Mouse (Mus musculus): ENCODE results near the gene Map3k13. TPM values are rescaled to one million over a fixed set of nuclear protein-coding genes. Genes with fewer than 3 reads are reported as not detected.
"Not testable (repeated sequence)": the region's sequence is repeated elsewhere in the genome, so short reads cannot be mapped to it uniquely, and the experiment has no call there.

The Map3k13 gene
- polyA plus RNA-seq, 1 experiment from 2014 or later = 2.2 TPM

- Histone ChIP-seq H3K9me3 (ENCODE audit: control insufficient read depth, low read length) (no peaks in the 10 kb centered on the region), H3K9ac (ENCODE audit: low read depth, low read length) (peak overlapping the region; percentile 78), H3K4me2 (ENCODE audit: low read depth, low read length) (peak overlapping the region; percentile 67), H3K27ac (ENCODE audit: low read length) (peak overlapping the region; percentile 78), H3K4me1 (ENCODE audit: control insufficient read depth, insufficient read depth, low read length) (peaks cover 7% of the 10 kb centered on the region; the same call in 1 of the 2 replicates), H3K27me3 (replicated peaks; ENCODE audit: control insufficient read depth, insufficient read depth, low read length) (no peaks in the 10 kb centered on the region), H3K4me3 (ENCODE audit: low read length) (peak overlapping the region; percentile 66), H3K36me3 (ENCODE audit: control insufficient read depth, insufficient read depth, low read length) (peaks cover 3% of the 10 kb centered on the region; the same call in 1 of the 2 replicates)
- no peak; the same call in 1 of the 2 replicates for ATAC-seq
- WGBS = 2% methylated on average over 14 of the region's 14 CpGs
Observed at GRCm38 (mm10) chr16:21794697-21795045, 525 bp downstream of the Map3k13 start.

DNA sequence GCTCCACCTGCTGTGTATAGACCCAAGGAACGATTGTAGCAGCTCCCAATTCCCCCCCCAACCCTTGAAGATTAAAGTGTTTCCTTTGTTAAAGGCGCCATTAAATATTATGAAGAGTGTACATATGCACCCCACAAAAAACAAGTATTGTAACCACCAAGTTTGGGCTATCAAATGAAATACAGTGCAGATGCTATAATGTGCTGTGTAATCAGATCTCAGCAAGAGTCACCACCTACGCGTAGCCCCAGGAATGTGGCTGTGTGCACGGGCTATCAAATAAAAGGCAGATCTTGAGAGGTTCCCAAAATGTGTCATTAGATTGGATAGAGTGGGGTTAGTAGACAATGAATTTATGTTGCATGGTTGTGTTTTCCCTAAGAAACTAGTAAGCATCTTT lies 925 bp downstream of the Map3k13 start:
- Histone ChIP-seq H3K4me3 (ENCODE audit: low read length) (peak overlapping the region; percentile 66), H3K27ac (ENCODE audit: low read length) (no peak overlapping the region), H3K4me1 (ENCODE audit: control insufficient read depth, insufficient read depth, low read length) (peaks cover 7% of the 10 kb centered on the region; the same call in 1 of the 2 replicates), H3K36me3 (ENCODE audit: control insufficient read depth, insufficient read depth, low read length) (peaks cover 4% of the 10 kb centered on the region; the same call in 1 of the 2 replicates), H3K9ac (ENCODE audit: low read depth, low read length) (no peak overlapping the region), H3K27me3 (replicated peaks; ENCODE audit: control insufficient read depth, insufficient read depth, low read length) (no peaks in the 10 kb centered on the region), H3K4me2 (ENCODE audit: low read depth, low read length) (peak overlapping the region; percentile 67), H3K9me3 (ENCODE audit: control insufficient read depth, low read length) (no peaks in the 10 kb centered on the region)
- no peak for ATAC-seq
- WGBS = 19% methylated on average over 5 of the region's 5 CpGs

GRCm38 (mm10) chr16:21804258-21804657 lies 10.1 kb downstream of the Map3k13 start:
- Histone ChIP-seq H3K36me3 (ENCODE audit: control insufficient read depth, insufficient read depth, low read length) (peaks cover 8% of the 10 kb centered on the region), H3K27ac (ENCODE audit: low read length) (no peak overlapping the region), H3K9ac (ENCODE audit: low read depth, low read length) (no peak overlapping the region), H3K27me3 (replicated peaks; ENCODE audit: control insufficient read depth, insufficient read depth, low read length) (no peaks in the 10 kb centered on the region), H3K4me2 (ENCODE audit: low read depth, low read length) (no peak overlapping the region), H3K4me3 (ENCODE audit: low read length) (no peak overlapping the region), H3K9me3 (ENCODE audit: control insufficient read depth, low read length) (no peaks in the 10 kb centered on the region; the same call in 1 of the 2 replicates), H3K4me1 (ENCODE audit: control insufficient read depth, insufficient read depth, low read length) (no peaks in the 10 kb centered on the region)
- WGBS = 86% methylated on average over 1 of the region's 1 CpGs
- ATAC-seq = no peak

- no peak overlapping the region for H3K9ac ChIP-seq (ENCODE audit: low read depth, low read length)
- H3K27ac ChIP-seq (ENCODE audit: low read length) = no peak overlapping the region
- H3K4me3 ChIP-seq (ENCODE audit: low read length) = no peak overlapping the region
- no peaks in the 10 kb centered on the region for H3K4me1 ChIP-seq (ENCODE audit: control insufficient read depth, insufficient read depth, low read length)
- no peaks in the 10 kb centered on the region; the same call in 1 of the 2 replicates for H3K9me3 ChIP-seq (ENCODE audit: control insufficient read depth, low read length)
- no peak overlapping the region for H3K4me2 ChIP-seq (ENCODE audit: low read depth, low read length)
- ATAC-seq = no peak
- WGBS = 83% methylated on average over 1 of the region's 1 CpGs
- peaks cover 4% of the 10 kb centered on the region; the same call in 1 of the 2 replicates for H3K36me3 ChIP-seq (ENCODE audit: control insufficient read depth, insufficient read depth, low read length)
- no peaks in the 10 kb centered on the region for H3K27me3 ChIP-seq (replicated peaks; ENCODE audit: control insufficient read depth, insufficient read depth, low read length)
Observed at GRCm38 (mm10) chr16:21806892-21807291, 12.7 kb downstream of the Map3k13 start.

DNA sequence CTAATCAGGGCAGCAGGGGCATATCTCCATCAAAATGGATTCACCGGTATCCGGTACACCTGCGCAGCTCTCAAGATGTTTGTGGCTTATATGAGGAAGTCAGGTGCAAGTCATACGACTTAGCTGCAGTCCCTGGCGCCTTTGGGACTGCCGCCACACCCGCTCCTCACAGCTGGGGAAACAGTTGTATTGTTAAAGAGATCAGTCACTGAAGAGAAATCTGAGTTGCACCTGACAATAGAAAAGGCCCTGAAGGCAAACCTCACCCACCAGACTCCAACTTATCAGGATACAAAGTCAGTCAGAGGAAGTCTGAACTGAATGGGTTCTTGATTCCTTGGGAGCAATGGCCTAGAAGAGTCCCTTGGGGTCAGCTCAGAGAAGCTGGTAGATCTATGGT lies 13.6 kb downstream of the Map3k13 start:
- not testable (repeated sequence) for H3K36me3 ChIP-seq (ENCODE audit: control insufficient read depth, insufficient read depth, low read length); H3K9me3 ChIP-seq (ENCODE audit: control insufficient read depth, low read length); H3K4me1 ChIP-seq (ENCODE audit: control insufficient read depth, insufficient read depth, low read length); H3K27ac ChIP-seq (ENCODE audit: low read length); ATAC-seq; H3K4me3 ChIP-seq (ENCODE audit: low read length); H3K27me3 ChIP-seq (replicated peaks; ENCODE audit: control insufficient read depth, insufficient read depth, low read length); H3K9ac ChIP-seq (ENCODE audit: low read depth, low read length); H3K4me2 ChIP-seq (ENCODE audit: low read depth, low read length)
- WGBS = 84% methylated on average over 7 of the region's 7 CpGs

DNA sequence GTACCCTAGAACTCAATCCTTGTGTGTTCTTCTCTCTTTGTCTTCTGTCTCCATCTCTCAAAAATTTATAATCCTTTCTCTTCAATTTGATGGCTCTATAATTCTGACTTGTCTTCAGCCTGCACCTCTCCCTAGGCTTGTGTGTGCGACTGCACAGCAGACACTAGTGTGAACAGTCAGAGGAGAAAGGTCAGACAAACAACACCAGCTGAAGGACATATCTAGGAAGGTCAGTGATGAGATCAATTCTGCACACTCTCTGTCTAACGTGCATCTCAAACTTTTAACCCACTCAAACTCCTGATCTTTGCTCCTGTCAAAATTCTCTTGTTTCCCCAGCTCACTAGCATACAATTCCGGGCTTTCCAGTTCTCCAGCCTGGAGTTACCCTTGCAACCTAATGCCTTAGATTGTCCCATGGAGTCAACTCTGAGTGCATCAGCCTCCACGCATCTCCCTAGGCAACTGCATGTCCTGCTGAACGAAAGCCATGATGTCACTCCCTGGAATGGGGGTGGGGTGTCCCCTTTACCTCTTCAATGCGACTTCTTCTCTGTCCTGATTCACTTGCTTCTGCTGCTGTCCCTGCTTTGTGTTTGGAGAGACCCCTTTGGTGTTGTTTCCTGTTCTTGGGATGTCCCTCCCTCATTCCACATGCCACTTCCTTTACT lies 19.2 kb downstream of the Map3k13 start:
- ATAC-seq = no peak
- H3K27ac ChIP-seq (ENCODE audit: low read length) = no peak overlapping the region
- H3K9ac ChIP-seq (ENCODE audit: low read depth, low read length) = no peak overlapping the region
- H3K9me3 ChIP-seq (ENCODE audit: control insufficient read depth, low read length) = no peaks in the 10 kb centered on the region
- peaks cover 3% of the 10 kb centered on the region; the same call in 1 of the 2 replicates for H3K4me1 ChIP-seq (ENCODE audit: control insufficient read depth, insufficient read depth, low read length)
- no peaks in the 10 kb centered on the region for H3K36me3 ChIP-seq (ENCODE audit: control insufficient read depth, insufficient read depth, low read length)
- no peak overlapping the region for H3K4me2 ChIP-seq (ENCODE audit: low read depth, low read length)
- H3K4me3 ChIP-seq (ENCODE audit: low read length) = no peak overlapping the region
- WGBS = 59% methylated on average over 6 of the region's 6 CpGs
- no peaks in the 10 kb centered on the region for H3K27me3 ChIP-seq (replicated peaks; ENCODE audit: control insufficient read depth, insufficient read depth, low read length)

GRCm38 (mm10) chr16:21814861-21815668 lies 20.9 kb downstream of the Map3k13 start:
- Histone ChIP-seq H3K9me3 (ENCODE audit: control insufficient read depth, low read length) (no peaks in the 10 kb centered on the region), H3K4me1 (ENCODE audit: control insufficient read depth, insufficient read depth, low read length) (peaks cover 3% of the 10 kb centered on the region; the same call in 1 of the 2 replicates), H3K27ac (ENCODE audit: low read length) (no peak overlapping the region), H3K9ac (ENCODE audit: low read depth, low read length) (no peak overlapping the region), H3K27me3 (replicated peaks; ENCODE audit: control insufficient read depth, insufficient read depth, low read length) (no peaks in the 10 kb centered on the region), H3K4me2 (ENCODE audit: low read depth, low read length) (no peak overlapping the region), H3K4me3 (ENCODE audit: low read length) (no peak overlapping the region), H3K36me3 (ENCODE audit: control insufficient read depth, insufficient read depth, low read length) (no peaks in the 10 kb centered on the region)
- WGBS = 58% methylated on average over 11 of the region's 11 CpGs
- peak; percentile 35; the same call in 1 of the 2 replicates for ATAC-seq

GRCm38 (mm10) chr16:21815669-21816010 lies 21.5 kb downstream of the Map3k13 start:
- ATAC-seq = no peak
- Histone ChIP-seq H3K27ac (ENCODE audit: low read length) (no peak overlapping the region), H3K4me3 (ENCODE audit: low read length) (no peak overlapping the region), H3K4me2 (ENCODE audit: low read depth, low read length) (no peak overlapping the region), H3K4me1 (ENCODE audit: control insufficient read depth, insufficient read depth, low read length) (peaks cover 3% of the 10 kb centered on the region; the same call in 1 of the 2 replicates), H3K36me3 (ENCODE audit: control insufficient read depth, insufficient read depth, low read length) (no peaks in the 10 kb centered on the region), H3K9me3 (ENCODE audit: control insufficient read depth, low read length) (no peaks in the 10 kb centered on the region), H3K9ac (ENCODE audit: low read depth, low read length) (no peak overlapping the region), H3K27me3 (replicated peaks; ENCODE audit: control insufficient read depth, insufficient read depth, low read length) (no peaks in the 10 kb centered on the region)
- 62% methylated on average over 7 of the region's 7 CpGs for WGBS

- no peaks in the 10 kb centered on the region for H3K9me3 ChIP-seq (ENCODE audit: control insufficient read depth, low read length)
- H3K4me3 ChIP-seq (ENCODE audit: low read length) = no peak overlapping the region
- peak; percentile 60 for ATAC-seq
- H3K36me3 ChIP-seq (ENCODE audit: control insufficient read depth, insufficient read depth, low read length) = no peaks in the 10 kb centered on the region
- no peaks in the 10 kb centered on the region for H3K27me3 ChIP-seq (replicated peaks; ENCODE audit: control insufficient read depth, insufficient read depth, low read length)
- 39% methylated on average over 9 of the region's 9 CpGs for WGBS
- H3K4me2 ChIP-seq (ENCODE audit: low read depth, low read length) = peak overlapping the region; percentile 19; the same call in 1 of the 2 replicates
- no peak overlapping the region for H3K9ac ChIP-seq (ENCODE audit: low read depth, low read length)
- H3K27ac ChIP-seq (ENCODE audit: low read length) = no peak overlapping the region
- peaks cover 3% of the 10 kb centered on the region; the same call in 1 of the 2 replicates for H3K4me1 ChIP-seq (ENCODE audit: control insufficient read depth, insufficient read depth, low read length)
Observed at GRCm38 (mm10) chr16:21818132-21818531, 24.0 kb downstream of the Map3k13 start.

All from intestine, embryonic 16.5 days (tissue).